Mouse (Mus musculus) brain, embryonic 18.5 days (tissue): ENCODE results near the gene Elovl3.
"Not testable (repeated sequence)": the region's sequence is repeated elsewhere in the genome, so short reads cannot be mapped to it uniquely, and the experiment has no call there.

Experiments used
- DNase-seq: peaks from one replicate; pipeline ENCODE4 v3.0.0-alpha.2; 2012; ENCODE audit warnings: low read depth, low spot score

The Elovl3 gene

DNA sequence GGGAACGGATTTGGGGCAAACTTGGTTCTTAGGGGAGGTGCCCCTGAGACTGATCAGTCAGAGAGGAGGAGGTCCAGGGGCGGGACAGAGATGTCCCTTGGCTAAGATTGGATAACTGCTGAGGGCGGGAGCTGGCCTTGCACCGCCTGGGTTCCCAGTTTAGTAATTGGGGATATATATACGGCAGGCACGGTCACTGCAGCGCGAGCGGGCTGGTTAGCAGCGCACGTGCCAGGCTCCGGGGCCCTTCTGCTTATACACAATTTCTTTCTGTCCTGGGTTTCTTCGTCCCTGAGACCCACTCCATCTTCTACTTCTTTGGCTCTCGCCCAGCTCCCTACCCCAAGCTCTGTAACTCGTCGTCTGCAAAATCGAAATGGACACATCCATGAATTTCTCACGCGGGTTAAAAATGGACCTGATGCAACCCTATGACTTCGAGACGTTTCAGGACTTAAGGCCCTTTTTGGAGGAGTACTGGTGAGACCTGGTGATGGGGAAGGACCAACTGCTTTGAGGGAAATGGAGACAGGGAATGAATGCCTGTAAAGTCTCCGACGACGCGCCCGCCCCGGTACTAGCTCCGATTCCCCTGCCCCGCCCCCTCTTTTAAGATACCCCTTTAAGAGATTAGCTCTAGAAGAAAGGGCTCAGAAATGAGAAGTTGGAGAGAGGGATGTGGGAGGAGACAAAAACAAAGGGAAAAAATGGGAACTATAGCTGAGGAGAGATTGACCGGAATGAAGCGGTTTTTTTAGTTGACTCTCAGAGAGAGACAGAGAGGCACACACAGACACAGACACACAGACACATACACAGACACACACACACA, at the start of gene Elovl3:
Gene Elovl3, plus strand, starts transcription at position 204 of the 832 bp plus-strand sequence.
- no peak for DNase-seq

DNA sequence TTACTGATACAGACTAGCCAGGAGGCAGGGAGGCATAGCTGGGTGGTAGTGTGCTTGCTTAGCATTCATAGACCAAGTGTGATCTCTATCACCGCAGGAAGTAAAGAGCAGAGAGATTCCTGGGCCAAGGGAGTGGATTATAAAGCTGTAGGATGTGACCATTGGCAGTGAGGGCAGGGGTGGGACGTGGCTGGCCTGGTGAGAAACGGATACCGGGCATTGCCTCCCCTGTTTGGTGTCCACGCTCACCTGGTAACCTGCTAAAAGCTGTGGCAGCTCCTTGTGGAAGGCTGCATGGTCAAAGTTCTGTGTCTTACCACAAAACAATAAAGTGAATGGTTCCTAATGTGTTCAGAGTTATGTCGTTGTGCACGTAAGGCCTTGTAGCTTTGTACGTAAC, 46.5 kb upstream of the Elovl3 start:
- no peak for DNase-seq

GRCm38 (mm10) chr19:46086337-46086736, 45.4 kb upstream of the Elovl3 start:
- DNase-seq, result peak; percentile 18

GRCm38 (mm10) chr19:46087871-46088270, 43.8 kb upstream of the Elovl3 start:
- no peak for DNase-seq

- DNase-seq, result no peak
Observed at GRCm38 (mm10) chr19:46091641-46092040, 40.1 kb upstream of the Elovl3 start.

DNA sequence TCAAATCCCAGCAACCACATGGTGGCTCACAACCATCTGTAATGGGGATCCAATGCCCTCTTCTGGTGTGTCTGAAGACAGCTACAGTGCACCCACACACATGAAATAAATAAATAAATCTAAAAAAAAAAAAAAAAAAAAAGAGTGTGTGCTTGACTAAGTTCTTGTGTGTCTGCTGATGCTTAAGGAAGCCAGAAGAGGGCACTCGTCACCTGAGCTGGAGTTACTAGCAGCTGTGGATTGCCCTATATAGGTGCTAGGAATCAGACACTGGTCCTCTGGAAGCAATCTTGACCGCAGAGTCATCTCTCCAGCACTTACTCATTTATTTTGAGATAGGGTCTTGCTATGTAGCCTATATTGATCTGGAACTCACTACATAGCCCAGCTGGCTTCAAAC, 37.6 kb upstream of the Elovl3 start:
- no peak for DNase-seq

GRCm38 (mm10) chr19:46095291-46095690, 36.4 kb upstream of the Elovl3 start:
- no peak for DNase-seq

DNA sequence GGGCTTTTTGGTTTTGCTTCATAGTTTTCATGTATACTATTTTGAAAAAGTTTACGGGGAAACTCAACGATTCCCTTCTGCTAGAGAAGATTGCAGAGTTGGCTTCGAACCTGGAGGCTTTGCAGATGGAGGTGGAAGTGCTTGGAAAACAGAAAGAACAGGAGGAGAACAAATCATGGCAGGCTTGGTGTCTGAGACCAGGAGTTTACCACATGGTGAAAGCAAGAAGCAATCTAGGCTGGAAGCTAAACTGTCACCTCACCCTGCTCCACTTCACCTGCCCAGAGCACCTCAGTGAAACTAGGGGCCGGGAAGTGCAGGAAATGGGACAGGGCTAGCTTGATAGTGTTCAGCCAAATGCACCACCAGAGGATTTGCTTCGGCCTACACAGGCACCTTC, 35.3 kb upstream of the Elovl3 start:
- no peak for DNase-seq

GRCm38 (mm10) chr19:46099561-46099960, 32.1 kb upstream of the Elovl3 start:
- DNase-seq, result no peak

- no peak for DNase-seq
Observed at GRCm38 (mm10) chr19:46103437-46104186, 28.1 kb upstream of the Elovl3 start.

DNA sequence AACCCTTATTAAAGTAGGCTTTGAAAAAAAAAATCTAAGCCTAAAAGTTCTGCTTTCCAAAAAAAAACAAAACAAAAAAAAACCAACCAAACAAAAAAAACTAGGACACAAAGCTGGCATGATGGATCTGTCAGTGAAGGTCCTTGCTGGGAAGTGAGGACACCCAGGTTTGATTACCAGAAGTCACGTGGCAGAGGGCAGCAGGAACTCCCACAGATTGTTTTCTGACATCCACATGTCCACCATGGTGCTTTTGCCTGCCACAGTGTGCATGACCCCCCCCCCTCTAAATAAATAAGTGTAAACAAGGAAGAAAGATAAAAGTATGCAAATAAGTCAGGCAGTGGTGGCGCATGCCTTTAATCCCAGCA, 27.5 kb upstream of the Elovl3 start:
- DNase-seq, result no peak

GRCm38 (mm10) chr19:46110214-46110613, 21.5 kb upstream of the Elovl3 start:
- DNase-seq, result no peak

GRCm38 (mm10) chr19:46110781-46111180, 20.9 kb upstream of the Elovl3 start:
- no peak for DNase-seq

- DNase-seq, result no peak
Observed at GRCm38 (mm10) chr19:46114617-46115016, 17.1 kb upstream of the Elovl3 start.

GRCm38 (mm10) chr19:46119458-46119857, 12.2 kb upstream of the Elovl3 start:
- no peak for DNase-seq

GRCm38 (mm10) chr19:46120872-46121271, 10.8 kb upstream of the Elovl3 start:
- no peak for DNase-seq

- no peak for DNase-seq
Observed at GRCm38 (mm10) chr19:46123876-46124275, 7.8 kb upstream of the Elovl3 start.

GRCm38 (mm10) chr19:46124651-46125050, 7.0 kb upstream of the Elovl3 start:
- DNase-seq, result no peak

DNA sequence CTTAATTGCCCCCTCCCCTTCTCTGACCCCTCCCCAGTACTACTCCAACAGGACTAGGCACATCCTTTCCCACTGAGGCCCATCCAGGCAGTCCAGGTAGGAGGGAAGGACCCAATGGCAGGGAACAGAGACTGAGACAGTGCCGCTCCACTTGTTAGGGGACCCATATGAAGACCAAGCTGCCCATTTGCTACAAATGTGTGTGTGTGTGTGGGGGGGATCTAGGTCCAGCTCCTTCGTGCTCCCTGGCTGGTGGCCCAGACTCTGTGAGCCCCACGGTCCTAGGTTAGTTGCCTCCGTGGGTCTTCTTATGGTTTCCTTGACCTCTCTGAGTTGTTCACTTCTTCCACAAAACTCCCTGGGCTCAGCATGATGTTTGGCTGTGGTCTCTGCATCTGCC, 5.4 kb upstream of the Elovl3 start:
- DNase-seq, result no peak

- DNase-seq, result not testable (repeated sequence)
Observed at GRCm38 (mm10) chr19:46129737-46130136, 2.0 kb upstream of the Elovl3 start.

DNA sequence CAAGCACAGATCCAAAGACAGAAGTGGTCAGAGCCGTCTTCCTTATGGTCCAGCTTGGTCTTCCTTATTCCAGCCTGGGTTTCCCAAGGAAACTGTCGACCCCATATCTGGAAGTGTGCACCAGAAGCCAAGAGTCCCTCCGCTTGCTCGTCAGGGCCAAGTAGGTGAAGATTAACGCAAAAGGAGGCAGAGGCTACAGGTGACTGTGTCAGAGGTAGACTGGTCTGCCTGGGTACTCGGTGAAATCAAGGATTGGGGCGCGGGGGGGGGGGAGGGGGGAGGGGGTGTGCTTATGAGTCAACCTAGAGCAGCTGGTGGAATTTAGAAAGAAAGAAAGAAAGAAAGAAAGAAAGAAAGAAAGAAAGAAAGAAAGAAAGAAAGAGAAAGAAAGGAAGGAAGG, 414 bp upstream of the Elovl3 start:
- DNase-seq, result no peak

DNA sequence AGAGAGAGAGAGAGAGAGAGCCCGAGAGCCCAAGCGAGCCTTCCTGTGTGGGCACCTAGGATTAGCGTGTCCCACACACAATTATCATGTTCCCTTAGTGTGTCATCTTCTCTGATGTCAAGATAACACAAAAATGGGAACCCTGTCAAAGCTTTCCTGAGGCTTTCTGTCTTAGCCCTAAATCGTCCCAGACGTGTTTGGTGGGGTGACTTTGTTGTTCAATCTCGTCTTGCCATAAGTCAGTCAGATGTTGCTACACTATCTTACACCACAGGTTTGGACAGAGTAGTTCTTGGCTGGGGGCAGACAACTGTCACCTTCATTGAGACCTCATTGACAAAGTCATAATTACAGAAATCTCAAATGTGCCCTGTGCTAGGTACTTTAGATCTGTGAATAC, 880 bp downstream of the Elovl3 start:
- DNase-seq, result no peak

DNA sequence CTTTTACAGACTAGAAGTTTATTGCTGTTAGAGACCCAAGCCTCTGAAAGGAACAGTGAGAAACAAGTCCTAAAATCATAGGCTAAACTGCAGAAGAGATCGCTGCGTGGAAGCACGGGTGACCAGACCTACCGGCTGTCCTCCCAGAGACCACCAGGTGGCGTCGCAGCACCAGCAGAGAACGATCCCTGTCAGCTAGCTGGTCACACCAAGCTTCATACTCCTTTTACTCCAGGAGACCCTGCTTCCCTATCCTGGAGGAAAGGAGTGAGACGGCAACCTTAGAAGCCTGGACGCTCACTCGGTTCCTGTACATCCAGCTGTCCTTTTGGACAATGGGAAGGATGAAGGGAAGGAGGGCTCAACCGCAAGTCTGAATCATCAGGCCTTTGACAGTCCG, 3.6 kb downstream of the Elovl3 start:
- no peak for DNase-seq
